Mouse (Mus musculus) kidney, adult 2 months (tissue): ENCODE measurements around the gene Amz1.

Experiments
- CTCF ChIP-seq: fragments of 200-500 bp; conservative IDR thresholded peaks from 2 replicates; pipeline ENCODE4 v1.5.1; 2011; ENCODE audit warnings: low read depth, mild to moderate bottlenecking, control low read depth, low read length, moderate library complexity, mixed read lengths; ENCODE audit not compliant: insufficient read depth, insufficient read length
- POLR2A ChIP-seq: fragments of 200-500 bp; IDR thresholded peaks from one replicate; pipeline ENCODE4 v1.6.1; 2011; ENCODE audit warnings: low read depth, low read length, control low read depth

DNA sequence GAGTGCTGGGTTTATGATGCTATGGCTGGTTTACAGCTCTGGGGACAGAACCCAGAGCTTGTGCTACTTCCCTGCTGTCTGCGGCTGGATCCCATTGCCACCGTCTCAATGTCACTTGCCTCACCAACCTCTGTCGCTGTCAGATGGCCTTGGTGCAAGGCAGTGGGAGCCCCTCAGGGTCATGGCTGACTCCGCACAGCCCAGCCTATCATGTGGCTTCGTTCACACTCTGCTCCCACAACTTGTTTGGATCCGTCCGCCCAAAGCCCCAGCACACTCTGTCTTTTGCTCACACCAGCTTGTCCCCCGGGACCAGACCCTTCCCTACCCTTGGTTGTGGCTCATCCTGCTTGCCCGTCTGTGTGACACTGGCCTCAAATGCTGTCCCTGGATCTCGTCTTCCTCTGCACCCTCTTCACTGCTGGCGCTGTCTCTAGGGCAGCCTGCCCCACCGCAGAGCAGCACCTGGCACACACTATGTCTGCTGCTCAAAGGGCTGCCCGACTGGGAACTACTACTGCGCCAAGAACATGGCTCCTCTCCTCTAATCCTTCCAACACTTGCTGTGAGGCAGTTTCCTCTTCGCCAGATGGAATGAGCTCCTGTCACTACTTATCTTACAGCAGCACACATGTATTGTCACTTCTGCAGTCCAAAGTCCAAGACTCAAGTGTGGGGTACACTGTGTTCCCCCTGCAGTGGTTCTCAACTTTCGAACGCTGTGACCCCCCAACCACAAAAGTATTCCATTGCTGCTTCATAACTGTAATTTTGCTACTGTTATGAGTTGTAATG, 3.2 kb downstream of the Amz1 start:
- no peak for TF ChIP-seq POLR2A
- TF ChIP-seq CTCF: no peak
